Mouse (Mus musculus) kidney, embryonic 16.5 days (tissue): ENCODE results near the gene Slit1. TPM values are rescaled to one million over a fixed set of nuclear protein-coding genes. Genes with fewer than 3 reads are reported as not detected.

Source experiments
- ATAC-seq: fragments of 200-750 bp; cut with Nextera tagmentation; 2 replicates; pipeline ENCODE4 v1.8.0; 2017; ENCODE audit warnings: moderate TSS enrichment; ENCODE audit not compliant: low FRiP score, low TSS enrichment
- H3K27ac ChIP-seq: fragments of 300-500 bp; sonication (generic); 2 replicates; pipeline ENCODE4 v1.5.1; 2014; ENCODE audit warnings: low read length
- H3K27me3 ChIP-seq: fragments of 300-500 bp; sonication (generic); 2 replicates; pipeline ENCODE4 v1.6.1; 2014; ENCODE audit warnings: low read length, control low read depth, mixed read lengths; ENCODE audit not compliant: insufficient read depth
- H3K36me3 ChIP-seq: fragments of 300-500 bp; sonication (generic); 2 replicates; pipeline ENCODE4 v1.6.1; 2014; ENCODE audit warnings: low read length, control low read depth, mixed read lengths; ENCODE audit not compliant: insufficient read depth
- H3K4me1 ChIP-seq: fragments of 300-500 bp; sonication (generic); 2 replicates; pipeline ENCODE4 v1.6.1; 2014; ENCODE audit warnings: low read length, control low read depth, mixed read lengths; ENCODE audit not compliant: insufficient read depth
- H3K4me2 ChIP-seq: fragments of 300-500 bp; sonication (generic); replicated peaks from 2 replicates; pipeline ENCODE4 v1.6.1; 2014; ENCODE audit warnings: low read depth, low read length
- H3K4me3 ChIP-seq: fragments of 300-500 bp; sonication (generic); 2 replicates; pipeline ENCODE4 v1.5.1; 2014; ENCODE audit warnings: mild to moderate bottlenecking, low read length
- H3K9ac ChIP-seq: fragments of 300-500 bp; sonication (generic); replicated peaks from 2 replicates; pipeline ENCODE4 v1.6.1; 2014; ENCODE audit warnings: low read length
- H3K9me3 ChIP-seq: fragments of 300-500 bp; sonication (generic); 2 replicates; pipeline ENCODE4 v1.6.1; 2016; ENCODE audit warnings: low read length, control low read depth
- WGBS: fragments of 180-500 bp; shearing (Covaris S2); extraction: QIAGEN DNeasy Blood & Tissue Kit; methylation state at CpG from one replicate; pipeline ENCODE4 v1.1.7; 2014; 5-methylcytosine and 5-hydroxymethylcytosine counted together
- polyA plus RNA-seq: library from polyadenylated mRNA; unstranded; fragments of >200 nt; fragmentation: Nextera tagmentation; extraction: Ambion mirVana; gene quantifications from 2 replicates; pipeline ENCODE4 v1.2.1, GENCODE M21; 2015

The Slit1 gene
- polyA plus RNA-seq, 1 experiment from 2014 or later = 6.4 TPM

DNA sequence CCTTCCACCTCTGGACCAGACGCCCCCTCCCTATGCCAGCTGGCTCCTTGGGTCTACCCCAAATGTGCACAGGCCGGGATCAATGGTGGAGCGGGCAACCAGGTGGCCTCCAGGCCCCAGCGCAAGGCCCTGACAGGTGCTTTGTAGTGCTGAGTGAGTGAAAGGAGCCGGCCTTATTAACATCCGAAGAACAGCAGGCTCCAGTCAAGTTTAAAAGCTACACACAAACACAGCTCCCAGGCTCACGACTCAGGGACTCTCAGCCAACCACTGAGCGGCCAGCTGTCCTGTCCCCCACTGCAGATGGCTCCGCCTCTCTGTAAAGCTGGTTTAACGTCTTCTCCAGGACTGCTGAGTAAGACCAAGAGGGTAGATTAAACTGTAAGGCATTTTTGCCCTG is 8.8 kb downstream of the Slit1 start:
- Histone ChIP-seq H3K9ac (no peak overlapping the region), H3K9me3 (peaks cover 4% of the 10 kb centered on the region; the same call in 1 of the 2 replicates), H3K27ac (no peak overlapping the region), H3K36me3 (no peaks in the 10 kb centered on the region), H3K4me2 (no peak overlapping the region), H3K27me3 (peaks cover 25% of the 10 kb centered on the region), H3K4me3 (no peak overlapping the region), H3K4me1 (peaks cover 12% of the 10 kb centered on the region)
- peak; percentile 76 for ATAC-seq
- 22% methylated on average over 10 of the region's 10 CpGs for WGBS

DNA sequence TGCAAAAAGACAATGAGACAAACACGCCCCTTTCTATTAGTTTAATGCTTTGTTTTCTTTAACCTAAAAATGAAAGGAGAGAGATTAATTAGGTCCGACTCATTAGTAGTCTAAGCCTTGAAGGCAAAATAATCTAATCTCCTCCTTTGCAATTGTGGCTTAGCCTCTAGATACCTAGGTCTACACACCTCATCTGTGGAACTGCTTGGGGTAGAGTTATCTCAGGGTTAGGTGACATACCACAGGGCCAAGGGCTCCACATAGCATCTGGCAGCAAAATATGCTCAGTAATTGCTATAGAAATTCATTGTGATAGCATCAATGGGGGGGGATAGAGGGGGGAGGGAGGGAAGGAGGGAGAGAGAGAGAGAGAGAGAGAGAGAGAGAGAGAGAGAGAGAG is 18.0 kb downstream of the Slit1 start:
- Histone ChIP-seq H3K4me1 (peaks cover 10% of the 10 kb centered on the region), H3K27ac (no peak overlapping the region), H3K36me3 (no peaks in the 10 kb centered on the region), H3K9me3 (no peaks in the 10 kb centered on the region), H3K9ac (no peak overlapping the region), H3K4me2 (no peak overlapping the region), H3K4me3 (no peak overlapping the region), H3K27me3 (no peaks in the 10 kb centered on the region)
- WGBS = 49% methylated on average over 2 of the region's 2 CpGs
- no peak for ATAC-seq

GRCm38 (mm10) chr19:41724831-41725470 is 18.5 kb downstream of the Slit1 start:
- Histone ChIP-seq H3K27me3 (no peaks in the 10 kb centered on the region), H3K9me3 (no peaks in the 10 kb centered on the region), H3K9ac (no peak overlapping the region), H3K4me3 (no peak overlapping the region), H3K4me1 (peaks cover 10% of the 10 kb centered on the region), H3K36me3 (no peaks in the 10 kb centered on the region), H3K27ac (no peak overlapping the region), H3K4me2 (no peak overlapping the region)
- peak; percentile 75 for ATAC-seq
- 33% methylated on average over 9 of the region's 9 CpGs for WGBS

- H3K27ac ChIP-seq = no peak overlapping the region
- peak; percentile 52; the same call in 1 of the 2 replicates for ATAC-seq
- H3K9me3 ChIP-seq = no peaks in the 10 kb centered on the region
- H3K9ac ChIP-seq = no peak overlapping the region
- H3K27me3 ChIP-seq = no peaks in the 10 kb centered on the region
- no peak overlapping the region for H3K4me2 ChIP-seq
- WGBS = 9% methylated on average over 2 of the region's 2 CpGs
- H3K36me3 ChIP-seq = no peaks in the 10 kb centered on the region
- H3K4me3 ChIP-seq = no peak overlapping the region
- peaks cover 10% of the 10 kb centered on the region for H3K4me1 ChIP-seq
Measured at GRCm38 (mm10) chr19:41723337-41723736, 20.1 kb downstream of the Slit1 start.

DNA sequence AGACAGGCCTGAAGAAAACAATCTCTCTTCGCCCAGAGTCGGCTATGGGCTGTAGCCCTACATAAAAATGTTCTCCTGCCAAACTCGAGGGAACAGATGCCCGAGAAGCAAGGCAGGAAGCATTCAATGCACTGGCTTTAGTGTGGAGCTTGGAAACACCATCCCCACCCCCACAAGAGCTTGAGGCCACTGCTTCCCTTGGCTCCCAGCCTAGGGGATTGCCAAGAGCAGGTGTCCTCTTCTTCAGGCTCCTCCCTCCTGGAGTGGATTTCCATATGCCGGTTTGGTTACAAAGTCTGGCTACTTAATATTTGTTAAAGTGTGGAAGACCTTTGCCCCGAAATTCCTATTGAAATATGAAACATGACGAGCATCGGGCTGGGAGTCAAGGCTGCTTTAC is 24.0 kb downstream of the Slit1 start:
- ATAC-seq = no peak
- Histone ChIP-seq H3K27ac (no peak overlapping the region), H3K27me3 (no peaks in the 10 kb centered on the region), H3K9ac (no peak overlapping the region), H3K4me3 (no peak overlapping the region), H3K36me3 (no peaks in the 10 kb centered on the region), H3K9me3 (no peaks in the 10 kb centered on the region), H3K4me2 (no peak overlapping the region), H3K4me1 (peaks cover 22% of the 10 kb centered on the region)
- 79% methylated on average over 8 of the region's 8 CpGs for WGBS

DNA sequence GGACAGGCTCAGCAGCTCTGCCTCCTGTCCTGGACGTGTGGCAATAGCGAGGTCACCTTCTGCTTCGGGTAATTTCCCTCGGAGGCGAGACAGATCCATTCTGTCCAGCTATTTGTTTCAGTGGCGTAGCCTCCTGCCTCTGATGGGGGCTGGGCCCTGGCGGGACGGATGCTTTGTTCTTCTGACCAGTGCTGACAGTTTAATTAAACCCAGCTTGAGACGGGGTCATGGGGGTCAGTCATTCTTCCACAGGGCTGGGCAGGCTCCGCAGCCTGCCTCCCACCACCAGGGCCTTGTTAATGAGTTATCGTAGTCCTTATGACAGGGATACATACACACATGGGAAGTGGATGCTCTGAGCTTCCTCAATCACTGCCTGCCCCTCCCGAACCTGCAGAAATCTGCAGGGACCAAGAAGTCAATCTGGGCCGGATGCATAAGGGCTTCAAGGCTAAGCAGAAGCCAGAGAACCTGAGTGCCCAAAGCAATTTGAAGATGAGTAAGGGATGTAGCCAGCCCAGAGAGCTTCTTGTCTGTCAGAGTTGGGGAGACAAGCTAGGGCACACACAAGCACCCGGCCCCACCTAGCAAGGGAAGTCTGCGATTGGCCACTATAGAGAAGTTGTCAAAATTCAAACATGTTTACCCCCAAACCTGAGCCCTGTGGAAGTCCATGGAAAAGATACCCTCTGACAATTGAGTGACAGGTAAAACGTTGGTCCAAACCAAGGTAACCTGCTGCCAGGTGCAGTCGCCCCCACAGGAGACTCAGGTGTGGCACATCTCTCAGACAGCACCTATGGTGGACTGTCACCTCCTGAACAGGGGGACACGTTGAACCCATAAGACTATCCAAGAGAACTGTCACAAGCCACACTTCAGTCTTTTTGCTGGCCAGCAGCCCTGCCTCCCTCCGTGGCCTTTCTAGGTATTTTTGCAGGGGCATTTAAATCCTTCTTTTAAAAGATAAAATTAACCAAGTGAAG is 26.9 kb downstream of the Slit1 start:
- H3K27me3 ChIP-seq = no peaks in the 10 kb centered on the region
- 0 out of 2 replicates have a peak overlapping the region, but pooled peaks have one; percentile 9 for H3K4me2 ChIP-seq
- peak; percentile 90 for ATAC-seq
- 21% methylated on average over 19 of the region's 19 CpGs for WGBS
- H3K4me1 ChIP-seq = peaks cover 22% of the 10 kb centered on the region
- H3K4me3 ChIP-seq = no peak overlapping the region
- no peaks in the 10 kb centered on the region for H3K36me3 ChIP-seq
- no peaks in the 10 kb centered on the region for H3K9me3 ChIP-seq
- no peak overlapping the region for H3K9ac ChIP-seq
- peak overlapping the region; percentile 23; the same call in 1 of the 2 replicates for H3K27ac ChIP-seq

DNA sequence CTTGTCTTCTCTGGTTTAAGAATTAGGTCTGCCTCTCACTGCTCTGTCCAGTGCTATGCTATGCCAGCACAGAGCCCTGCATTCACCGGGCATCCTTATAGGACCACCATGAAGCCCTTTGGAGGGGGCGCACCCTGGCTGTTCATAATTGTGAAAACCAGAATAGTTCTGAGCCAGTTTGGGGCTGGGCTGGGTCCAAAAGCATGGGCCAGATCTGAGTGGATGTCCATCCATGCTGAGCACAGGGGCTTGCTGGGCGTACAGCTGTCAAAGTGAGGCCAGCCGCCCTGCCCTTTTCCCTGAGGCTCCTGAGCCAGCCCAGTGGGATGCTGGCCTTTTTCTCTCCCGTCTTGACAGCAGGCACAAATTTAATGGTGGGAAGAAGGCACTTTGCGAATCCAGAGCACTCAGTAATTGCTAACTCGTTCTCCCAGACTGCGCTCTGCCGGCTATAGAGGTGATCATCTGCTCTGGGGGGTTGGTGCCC is 29.0 kb downstream of the Slit1 start:
- Histone ChIP-seq H3K36me3 (no peaks in the 10 kb centered on the region), H3K27ac (no peak overlapping the region), H3K9ac (no peak overlapping the region), H3K4me1 (peaks cover 22% of the 10 kb centered on the region), H3K9me3 (no peaks in the 10 kb centered on the region), H3K27me3 (no peaks in the 10 kb centered on the region), H3K4me3 (no peak overlapping the region), H3K4me2 (no peak overlapping the region)
- ATAC-seq = no peak
- 59% methylated on average over 9 of the region's 9 CpGs for WGBS

GRCm38 (mm10) chr19:41712829-41713228 is 30.6 kb downstream of the Slit1 start:
- Histone ChIP-seq H3K9me3 (no peaks in the 10 kb centered on the region), H3K36me3 (no peaks in the 10 kb centered on the region), H3K9ac (no peak overlapping the region), H3K4me3 (no peak overlapping the region), H3K4me1 (peaks cover 22% of the 10 kb centered on the region), H3K4me2 (no peak overlapping the region), H3K27ac (no peak overlapping the region), H3K27me3 (no peaks in the 10 kb centered on the region)
- WGBS = 86% methylated on average over 8 of the region's 8 CpGs
- ATAC-seq = no peak

- Histone ChIP-seq H3K4me2 (no peak overlapping the region), H3K4me3 (no peak overlapping the region), H3K4me1 (peaks cover 20% of the 10 kb centered on the region), H3K36me3 (no peaks in the 10 kb centered on the region), H3K9ac (no peak overlapping the region), H3K9me3 (no peaks in the 10 kb centered on the region), H3K27ac (no peak overlapping the region), H3K27me3 (no peaks in the 10 kb centered on the region)
- WGBS = 86% methylated on average over 9 of the region's 9 CpGs
- no peak for ATAC-seq
Measured at GRCm38 (mm10) chr19:41711665-41712064, 31.8 kb downstream of the Slit1 start.
